8 mouse cellular contexts compared by ENCODE assay signal in the genomic region with DNA sequence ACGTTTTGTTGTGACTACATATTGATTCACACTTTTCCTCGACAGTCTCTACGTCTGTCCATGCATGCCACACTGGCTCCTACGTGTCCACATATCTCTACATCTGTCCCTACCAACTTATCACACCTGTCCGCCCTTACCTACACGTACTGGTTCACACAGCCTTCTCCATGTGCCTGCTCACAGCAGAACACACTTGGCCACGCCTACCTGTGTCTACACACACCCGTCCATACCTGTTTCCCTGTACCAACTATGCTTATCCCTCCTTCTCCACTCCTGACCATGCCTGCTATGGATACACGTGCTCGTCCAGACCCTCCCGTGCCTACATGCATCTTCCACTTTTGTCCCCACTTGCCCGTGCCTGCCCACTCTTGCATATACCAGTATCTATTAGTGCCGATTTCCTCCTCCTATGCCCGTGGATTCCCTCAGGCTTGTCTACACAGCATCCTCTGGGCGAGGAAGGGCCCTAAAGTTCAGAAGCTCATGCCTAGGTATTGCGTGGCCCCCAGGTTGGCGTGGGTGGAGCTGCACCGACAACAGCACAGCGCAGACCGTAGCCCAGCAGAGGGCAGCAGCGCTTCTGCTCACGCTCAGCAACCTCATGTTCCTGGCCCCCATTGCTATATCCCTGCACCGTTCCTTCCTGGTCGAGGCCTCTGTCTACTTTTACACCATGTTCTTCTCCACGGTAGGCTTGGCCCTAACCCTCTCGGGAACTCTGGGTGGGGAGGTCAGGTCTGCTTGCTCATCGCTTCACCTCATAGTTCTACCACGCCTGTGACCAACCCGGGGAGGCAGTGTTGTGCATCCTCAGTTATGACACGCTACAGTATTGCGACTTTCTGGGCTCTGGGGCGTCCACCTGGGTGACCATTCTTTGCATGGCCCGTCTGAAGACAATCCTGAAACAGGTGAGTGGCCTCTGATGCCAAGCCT. TPM values are rescaled to one million over a fixed set of nuclear protein-coding genes. Genes with fewer than 3 reads are reported as not detected.
A peak's percentile ranks its signal among the peaks of the same experiment; 100 is the strongest.
DNase-seq lines count a peak whose midpoint lies in the region; ATAC-seq and TF ChIP-seq lines count a peak whose summit lies in the region.

No protein-coding gene starts in this region.

- H3K4me1 ChIP-seq in cerebellum, adult 2 months (ENCODE audit: control insufficient read depth, insufficient read depth, low read length): peaks cover 21% of the 10 kb centered on the region

- peak overlapping the region; percentile 25 for H3K4me3 ChIP-seq in cerebellum, adult 2 months (replicated peaks; ENCODE audit: insufficient read depth, low read depth, low read length)
- H3K4me3 ChIP-seq in gastrocnemius, adult 2 months: no peak overlapping the region

- peak; percentile 90 for TF ChIP-seq CTCF in cerebellum, adult 2 months (IDR thresholded peaks at IDR 0.05; ENCODE audit: borderline replicate concordance, insufficient read depth, low read depth, low read length)
- peak; percentile 66 for TF ChIP-seq CTCF in gastrocnemius, adult 2 months (IDR thresholded peaks at IDR 0.05)

- DNase-seq in cerebellum, adult 11 months: no peak
- DNase-seq in cerebellum, adult 2 months: peak; percentile 65 to 68
- peak; percentile 73 for DNase-seq in gastrocnemius, adult 2 months
- DNase-seq in layer of hippocampus, adult 9-11 months: peak; percentile 67
- DNase-seq in lung, postnatal 14 days: peak; percentile 65
- DNase-seq in right cerebral cortex, postnatal 14 days: peak; percentile 72

- no peak for TF ChIP-seq POLR2A in cerebellum, adult 2 months (IDR thresholded peaks at IDR 0.05; ENCODE audit: borderline replicate concordance, insufficient read depth, low read length)

- no peak overlapping the region for H3K27ac ChIP-seq in cerebellum, adult 2 months (ENCODE audit: insufficient read depth, low read length)
- H3K27ac ChIP-seq in gastrocnemius, adult 2 months: no peak overlapping the region

- H3K27me3 ChIP-seq in cerebellum, adult 2 months (ENCODE audit: control insufficient read depth, insufficient read depth, low read length): no peaks in the 10 kb centered on the region

- WGBS in cerebellum, adult 2 months: 40% methylated on average over 33 of the region's 33 CpGs

- peak; percentile 54 for ATAC-seq in cerebellum, adult (ENCODE audit: insufficient number of reproducible peaks, low FRiP score, low TSS enrichment)
- peak; percentile 68 for ATAC-seq in CD4-positive, CD25-positive, alpha-beta regulatory T cell, adult 4 months

- intact Hi-C loops in gastrocnemius, adult 2 months (cut with DNase I): no loop called here

RNA-seq across cellular contexts. Expression of a gene that starts 3.3 kb away (rescaled TPM):
- 100 to 1,000 TPM; 111 to 138 TPM for polyA plus RNA-seq in CD4-positive, CD25-positive, alpha-beta regulatory T cell, adult 4 months (2017; shearing (Covaris generic))
- 114 and 118 TPM in 2 replicates for polyA plus RNA-seq in cerebellum, adult 2 months (2012; rRNA removed)
- total RNA-seq in gastrocnemius, adult 2 months (2021): 10 to 100 TPM; 54.1 to 73.2 TPM

RNA-seq across cellular contexts. Expression of a gene that starts 6.9 kb away (rescaled TPM):
- polyA plus RNA-seq in CD4-positive, CD25-positive, alpha-beta regulatory T cell, adult 4 months (2017; shearing (Covaris generic)): 1 to 10 TPM; 5.9 to 8.2 TPM
- 41.0 and 48.2 TPM in 2 replicates for polyA plus RNA-seq in cerebellum, adult 2 months (2012; rRNA removed)
- under 1 TPM; 0.67 to 0.92 TPM for total RNA-seq in gastrocnemius, adult 2 months (2021)

RNA-seq across cellular contexts. Expression of a gene that starts 18.4 kb away (rescaled TPM):
- polyA plus RNA-seq in CD4-positive, CD25-positive, alpha-beta regulatory T cell, adult 4 months (2017; shearing (Covaris generic)): 10 to 100 TPM; 13.3 to 17.5 TPM
- polyA plus RNA-seq in cerebellum, adult 2 months (2012; rRNA removed): 21.3 and 22.8 TPM in 2 replicates
- 10 to 100 TPM; 15.9 TPM for total RNA-seq in gastrocnemius, adult 2 months (2021)

RNA-seq across cellular contexts. Expression of a gene that starts 24.6 kb away (rescaled TPM):
- under 1 TPM; 0.32 to 0.95 TPM for polyA plus RNA-seq in CD4-positive, CD25-positive, alpha-beta regulatory T cell, adult 4 months (2017; shearing (Covaris generic))
- polyA plus RNA-seq in cerebellum, adult 2 months (2012; rRNA removed): 6.2 and 6.7 TPM in 2 replicates
- 1 to 10 TPM; 1.6 to 2.5 TPM for total RNA-seq in gastrocnemius, adult 2 months (2021)

RNA-seq across cellular contexts. Expression of a gene that starts 29.9 kb away (rescaled TPM):
- polyA plus RNA-seq in CD4-positive, CD25-positive, alpha-beta regulatory T cell, adult 4 months (2017; shearing (Covaris generic)): 10 to 100 TPM; 27.7 to 35.1 TPM
- polyA plus RNA-seq in cerebellum, adult 2 months (2012; rRNA removed): 39.5 and 41.3 TPM in 2 replicates
- total RNA-seq in gastrocnemius, adult 2 months (2021): 1 to 10 TPM; 2.1 to 3.0 TPM
